Mouse (Mus musculus) stomach, postnatal 0 days (tissue): ENCODE results near the gene Nphp4. TPM values are rescaled to one million over a fixed set of nuclear protein-coding genes. Genes with fewer than 3 reads are reported as not detected.
A peak's percentile ranks its signal among the peaks of the same experiment; 100 is the strongest.

ENCODE experiments used
- ATAC-seq: fragments of 200-750 bp; cut with Nextera tagmentation; 2 replicates; pipeline ENCODE4 v1.8.0; 2017; ENCODE audit not compliant: low FRiP score, low TSS enrichment
- DNase-seq: peaks from one replicate; pipeline ENCODE4 v3.0.0-alpha.2; 2016; ENCODE audit warnings: low spot score
- H3K27ac ChIP-seq: fragments of 300-500 bp; sonication (generic); replicated peaks from 2 replicates; pipeline ENCODE4 v1.5.1; 2014; ENCODE audit warnings: mild to moderate bottlenecking, control low read depth
- H3K27me3 ChIP-seq: fragments of 300-500 bp; sonication (generic); 2 replicates; pipeline ENCODE4 v1.6.1; 2014; ENCODE audit warnings: low read length; ENCODE audit not compliant: control insufficient read depth, insufficient read depth
- H3K36me3 ChIP-seq: fragments of 300-500 bp; sonication (generic); 2 replicates; pipeline ENCODE4 v1.6.1; 2014; ENCODE audit warnings: low read length, mixed read lengths; ENCODE audit not compliant: control insufficient read depth, insufficient read depth
- H3K4me1 ChIP-seq: fragments of 300-500 bp; sonication (generic); replicated peaks from 2 replicates; pipeline ENCODE4 v1.6.1; 2014; ENCODE audit warnings: antibody characterized with exemption; ENCODE audit not compliant: control insufficient read depth, insufficient read depth
- H3K4me2 ChIP-seq: fragments of 300-500 bp; sonication (generic); replicated peaks from 2 replicates; pipeline ENCODE4 v1.6.1; 2014; ENCODE audit warnings: low read depth, mild to moderate bottlenecking, control low read depth, moderate library complexity
- H3K4me3 ChIP-seq: fragments of 300-500 bp; sonication (generic); 2 replicates; pipeline ENCODE4 v1.5.1; 2014; ENCODE audit warnings: low read depth, low read length, control low read depth
- H3K9ac ChIP-seq: fragments of 300-500 bp; sonication (generic); 2 replicates; pipeline ENCODE4 v1.6.1; 2014; ENCODE audit warnings: mild to moderate bottlenecking, low read length, control low read depth, mixed read lengths
- H3K9me3 ChIP-seq: fragments of 300-500 bp; sonication (generic); 2 replicates; pipeline ENCODE4 v1.6.1; 2016; ENCODE audit warnings: low read length; ENCODE audit not compliant: control insufficient read depth
- CTCF ChIP-seq: IDR thresholded peaks from 2 replicates; pipeline ENCODE4 v1.5.1; 2016; ENCODE audit warnings: antibody characterized with exemption, low read depth, mild to moderate bottlenecking, moderate library complexity
- EP300 ChIP-seq: optimal IDR thresholded peaks from 2 replicates; pipeline ENCODE3; 2016; ENCODE audit warnings: antibody characterized with exemption
- WGBS: fragments of 180-500 bp; shearing (Covaris S2); extraction: QIAGEN DNeasy Blood & Tissue Kit; methylation state at CpG from one replicate; pipeline ENCODE4 v1.1.7; 2014; 5-methylcytosine and 5-hydroxymethylcytosine counted together
- polyA plus RNA-seq: library from polyadenylated mRNA; unstranded; fragments of >200 nt; fragmentation: Nextera tagmentation; extraction: Ambion mirVana; gene quantifications from 2 replicates; pipeline ENCODE4 v1.2.1, GENCODE M21; 2015

The Nphp4 gene
- 0.48 and 0.58 TPM in 2 replicates for polyA plus RNA-seq

- Histone ChIP-seq H3K9ac (peak within 1 kb of the TSS; percentile 75; the same call in 1 of the 2 replicates), H3K4me1 (0 out of 2 replicates have a peak, but pooled peaks cover 2% of the 10 kb centered on the region), H3K27ac (no peak within 1 kb of the TSS), H3K4me2 (peak within 1 kb of the TSS; percentile 78), H3K4me3 (peak within 1 kb of the TSS; percentile 76), H3K27me3 (no peaks in the 10 kb centered on the region), H3K36me3 (no peaks in the 10 kb centered on the region), H3K9me3 (no peaks in the 10 kb centered on the region)
- TF ChIP-seq EP300 (no peak), CTCF (no peak)
- ATAC-seq = no peak
- no peak for DNase-seq
- 2% methylated on average over 18 of the region's 18 CpGs for WGBS
Observed at GRCm38 (mm10) chr4:152476427-152477023, at the start of gene Nphp4. Gene Nphp4, plus strand, starts transcription at chr4:152476706.

- ATAC-seq (no peak), DNase-seq (no peak)
- no peak for TF ChIP-seq CTCF
- no peak overlapping the region for H3K27ac ChIP-seq
- no peak overlapping the region for H3K4me2 ChIP-seq
- H3K4me3 ChIP-seq = no peak overlapping the region
- WGBS = 55% methylated on average over 8 of the region's 8 CpGs
- no peak overlapping the region for H3K9ac ChIP-seq
- no peaks in the 10 kb centered on the region for H3K36me3 ChIP-seq
- H3K9me3 ChIP-seq = no peaks in the 10 kb centered on the region
- no peaks in the 10 kb centered on the region for H3K27me3 ChIP-seq
- no peaks in the 10 kb centered on the region for H3K4me1 ChIP-seq
Observed at GRCm38 (mm10) chr4:152428259-152428658, 48.2 kb upstream of the Nphp4 start.

DNA sequence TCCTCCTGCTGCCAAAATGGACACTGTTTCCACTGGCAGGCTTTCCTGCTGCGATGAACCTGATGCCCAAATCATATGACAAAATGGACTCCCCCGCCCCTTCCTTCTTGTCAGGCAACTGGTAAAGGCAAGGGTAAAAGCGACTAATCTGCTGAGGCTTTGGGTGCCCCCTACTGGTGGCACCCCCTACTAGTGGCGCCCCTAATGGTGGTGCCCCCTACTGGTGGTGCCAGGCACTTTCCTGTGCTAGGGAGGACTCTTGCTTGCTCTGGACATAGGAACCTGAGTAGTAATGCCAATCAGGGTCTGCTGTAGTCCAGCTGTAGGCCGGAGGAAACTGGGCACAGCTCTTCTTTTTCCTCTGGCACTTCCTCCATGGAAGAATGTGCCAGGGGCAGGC lies 44.2 kb upstream of the Nphp4 start:
- Histone ChIP-seq H3K27ac (no peak overlapping the region), H3K4me2 (no peak overlapping the region), H3K36me3 (no peaks in the 10 kb centered on the region), H3K9ac (no peak overlapping the region), H3K4me1 (no peaks in the 10 kb centered on the region), H3K9me3 (no peaks in the 10 kb centered on the region), H3K27me3 (no peaks in the 10 kb centered on the region), H3K4me3 (no peak overlapping the region)
- DNase-seq (no peak), ATAC-seq (no peak)
- 55% methylated on average over 5 of the region's 5 CpGs for WGBS
- TF ChIP-seq CTCF = peak; percentile 76
- no peak for TF ChIP-seq EP300

GRCm38 (mm10) chr4:152434836-152435235 lies 41.7 kb upstream of the Nphp4 start:
- Histone ChIP-seq H3K27me3 (no peaks in the 10 kb centered on the region), H3K36me3 (no peaks in the 10 kb centered on the region), H3K9ac (no peak overlapping the region), H3K4me2 (peak overlapping the region; percentile 49), H3K9me3 (no peaks in the 10 kb centered on the region), H3K4me3 (peak overlapping the region; percentile 12; the same call in 1 of the 2 replicates), H3K4me1 (no peaks in the 10 kb centered on the region), H3K27ac (no peak overlapping the region)
- ATAC-seq (peak; percentile 83), DNase-seq (peak; percentile 88)
- peak; percentile 86 for TF ChIP-seq CTCF
- TF ChIP-seq EP300 = no peak
- 5% methylated on average over 9 of the region's 9 CpGs for WGBS

DNA sequence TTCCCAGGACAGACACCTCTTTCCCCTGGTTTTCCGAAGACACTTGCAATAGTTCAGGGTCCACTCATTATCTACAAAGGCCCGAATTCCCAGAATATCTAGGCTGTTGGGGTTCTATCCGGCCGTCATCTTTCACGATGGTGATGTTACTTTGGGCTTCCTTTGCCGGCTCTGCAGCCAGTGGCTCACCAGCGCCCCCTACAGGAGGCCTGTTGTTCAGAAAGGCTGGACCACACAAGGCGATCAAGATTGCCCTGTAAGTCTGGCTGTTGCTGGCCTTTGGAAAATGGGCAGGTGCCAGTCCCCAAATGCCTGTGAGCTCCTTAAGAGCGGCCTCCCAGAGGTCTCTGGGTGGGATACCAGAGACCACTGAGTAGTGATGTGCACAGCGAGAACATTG lies 41.3 kb upstream of the Nphp4 start:
- H3K9ac ChIP-seq = no peak overlapping the region
- DNase-seq = peak; percentile 75
- peak overlapping the region; percentile 49 for H3K4me2 ChIP-seq
- TF ChIP-seq CTCF = peak; percentile 87
- no peak for TF ChIP-seq EP300
- H3K4me1 ChIP-seq = no peaks in the 10 kb centered on the region
- WGBS = 12% methylated on average over 10 of the region's 10 CpGs
- no peak overlapping the region for H3K27ac ChIP-seq
- no peaks in the 10 kb centered on the region for H3K9me3 ChIP-seq
- ATAC-seq = peak; percentile 59; the same call in 1 of the 2 replicates
- H3K4me3 ChIP-seq = peak overlapping the region; percentile 12; the same call in 1 of the 2 replicates
- no peaks in the 10 kb centered on the region for H3K36me3 ChIP-seq
- H3K27me3 ChIP-seq = no peaks in the 10 kb centered on the region

DNA sequence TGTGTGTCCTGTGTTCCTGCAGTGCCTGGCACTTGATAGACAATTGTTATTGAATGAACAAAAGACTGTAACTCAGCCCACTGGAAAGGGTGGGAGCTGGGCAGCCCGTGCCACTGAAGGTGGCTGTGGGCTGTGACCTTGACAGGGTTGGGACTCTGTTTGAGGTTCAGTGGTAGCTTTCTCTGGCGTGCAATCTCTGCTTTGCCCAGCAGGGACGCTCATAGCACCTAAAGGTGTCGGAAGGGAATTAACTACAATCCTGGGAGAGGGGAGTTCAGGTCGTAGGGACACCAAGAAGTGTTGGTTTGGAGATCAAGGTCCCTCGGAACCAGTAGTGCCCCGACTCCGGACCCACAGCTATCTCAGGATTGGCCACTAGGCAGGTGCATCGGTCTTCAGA lies 35.6 kb upstream of the Nphp4 start:
- TF ChIP-seq EP300 (no peak), CTCF (peak; percentile 45)
- no peak for DNase-seq
- WGBS = 52% methylated on average over 9 of the region's 9 CpGs

More for the DNA sequence above, 35.6 kb upstream of the Nphp4 start:
- Histone ChIP-seq H3K4me2 (no peak overlapping the region), H3K4me3 (no peak overlapping the region), H3K9ac (no peak overlapping the region), H3K9me3 (no peaks in the 10 kb centered on the region), H3K27ac (no peak overlapping the region), H3K36me3 (no peaks in the 10 kb centered on the region), H3K4me1 (no peaks in the 10 kb centered on the region), H3K27me3 (no peaks in the 10 kb centered on the region)
- no peak for ATAC-seq
